Mouse (Mus musculus) olfactory bulb, adult 2 months (tissue): ENCODE results near the gene Padi2.

Experiments used
- CTCF ChIP-seq: fragments of 200-500 bp; IDR thresholded peaks from 2 replicates; pipeline ENCODE4 v1.5.1; 2012; ENCODE audit warnings: low read depth, mild to moderate bottlenecking, low read length, moderate library complexity; ENCODE audit not compliant: insufficient read depth
- POLR2A ChIP-seq: fragments of 200-500 bp; IDR thresholded peaks from 2 replicates; pipeline ENCODE4 v1.6.1; 2012; ENCODE audit warnings: mild to moderate bottlenecking, low read depth, low read length, moderate library complexity; ENCODE audit not compliant: insufficient read depth

DNA sequence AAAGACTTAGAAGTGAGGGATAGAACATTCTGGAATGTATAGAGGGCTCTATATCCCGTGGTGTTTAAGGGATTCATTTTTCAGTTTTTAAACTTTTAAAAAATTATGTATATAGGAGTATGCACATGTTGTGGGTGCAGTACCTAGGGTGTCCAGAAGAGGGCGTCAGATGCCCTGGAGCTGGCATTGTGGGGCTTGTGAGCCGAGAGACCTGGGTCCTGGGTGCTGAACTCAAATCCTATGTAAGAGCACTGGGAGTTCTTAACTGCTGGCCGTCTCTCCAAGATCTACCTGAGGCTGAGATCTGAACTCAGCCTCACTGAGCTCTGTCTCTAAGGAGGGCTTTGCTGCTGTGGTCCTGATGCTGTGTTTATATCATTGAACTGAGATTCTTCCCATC is 23.8 kb upstream of the Padi2 start:
- TF ChIP-seq CTCF (no peak), POLR2A (no peak)
